Mouse (Mus musculus) c-Kit-negative CD71-positive TER-119-positive erythroid progenitor cells, embryonic 14.5 days (primary cell): Measurements from ENCODE around the gene Cops7a.

Experiments used
- DNase-seq: peaks from one replicate; pipeline ENCODE4 v3.0.0-alpha.2; 2013; ENCODE audit warnings: low read depth, low spot score

The Cops7a gene

DNA sequence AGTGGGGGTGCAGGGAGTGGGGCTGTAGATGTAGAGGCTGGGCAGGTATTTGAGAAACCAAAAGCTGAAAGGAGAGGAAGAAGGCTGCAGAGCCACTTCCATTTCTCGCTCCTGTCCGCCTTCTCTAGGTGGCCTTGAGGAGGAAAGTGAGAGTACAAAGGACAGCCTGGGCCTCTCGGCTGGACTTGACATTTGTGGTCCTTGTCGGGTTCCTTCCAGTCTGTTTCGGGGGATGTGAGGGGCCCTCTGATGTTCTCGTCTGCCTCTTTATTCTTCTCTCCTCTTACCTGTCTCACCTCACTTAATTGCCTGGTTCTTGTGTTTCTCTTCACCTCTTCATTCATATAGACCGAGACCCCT lies 47.0 kb downstream of the Cops7a start:
- no peak for DNase-seq

DNA sequence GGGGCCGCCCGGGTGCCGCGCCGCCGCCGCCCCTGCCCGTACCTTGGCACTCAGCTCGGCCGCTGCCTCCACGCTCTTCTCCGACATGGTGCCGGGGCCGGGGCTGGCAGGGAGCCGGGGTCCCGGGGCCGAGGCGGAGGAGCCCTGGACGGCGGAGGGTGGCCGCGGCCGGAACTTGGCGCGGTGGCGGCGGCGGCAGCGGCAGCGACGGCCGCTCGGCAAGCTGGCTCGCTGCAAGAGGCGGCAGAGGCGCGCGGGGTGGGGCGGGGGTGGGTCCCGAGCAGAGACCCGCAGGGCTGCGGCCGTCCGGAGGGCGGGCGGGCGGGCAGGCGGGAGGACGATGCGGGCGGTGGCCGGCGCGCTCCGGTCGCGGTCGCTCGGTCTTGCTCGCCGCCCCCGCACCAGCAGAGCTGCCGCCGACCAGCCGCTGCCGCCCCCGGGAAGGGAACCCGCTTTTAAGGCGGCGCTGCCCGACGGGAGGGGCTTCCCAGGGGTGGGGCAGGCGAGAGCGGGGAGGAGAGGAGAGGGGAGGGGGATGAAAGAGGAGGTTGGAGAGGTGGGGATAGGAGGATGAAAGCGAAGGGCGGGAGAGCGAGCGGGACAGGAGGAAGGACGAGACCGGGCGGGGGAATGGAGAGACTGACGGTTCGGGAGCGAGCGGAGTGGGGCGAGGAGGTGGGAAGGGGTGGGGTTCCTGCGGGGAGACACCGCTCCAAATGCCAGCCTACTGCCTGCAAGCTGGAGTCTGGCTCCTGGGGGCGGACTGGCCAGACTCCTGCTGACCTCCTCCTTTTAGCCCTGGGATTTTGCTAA lies 47.6 kb downstream of the Cops7a start:
- DNase-seq, result no peak

GRCm38 (mm10) chr6:124916695-124917517 lies 48.4 kb downstream of the Cops7a start:
- DNase-seq, result peak; percentile 46

GRCm38 (mm10) chr6:124915942-124916694 lies 49.2 kb downstream of the Cops7a start:
- no peak for DNase-seq

- no peak for DNase-seq
These were observed 50.0 kb downstream of the Cops7a start for GRCm38 (mm10) chr6:124915160-124915941.

- no peak for DNase-seq
These were observed 50.8 kb downstream of the Cops7a start for GRCm38 (mm10) chr6:124914511-124914910.

GRCm38 (mm10) chr6:124913721-124914285 lies 51.5 kb downstream of the Cops7a start:
- no peak for DNase-seq

GRCm38 (mm10) chr6:124913214-124913613 lies 52.1 kb downstream of the Cops7a start:
- no peak for DNase-seq

GRCm38 (mm10) chr6:124911533-124912218 lies 53.7 kb downstream of the Cops7a start, which contains the start of gene Lag3:
Gene Lag3 (minus strand): TSS chr6:124911705.
- no peak for DNase-seq

- DNase-seq, result no peak
These were observed 55.3 kb downstream of the Cops7a start for GRCm38 (mm10) chr6:124910032-124910431.
